Mouse (Mus musculus): ENCODE data around the gene Scrn3. TPM values are rescaled to one million over a fixed set of nuclear protein-coding genes. Genes with fewer than 3 reads are reported as not detected.

Scrn3 gene
- total RNA-seq, 1 experiment: 10.6 TPM

GRCm38 (mm10) chr2:73380298-73380975 is 68.0 kb downstream of the Scrn3 start:
- in situ Hi-C loops (cut with MboI; ENCODE audit: low sequenced_read_pairs in 2 of 2, unreplicated experiment in 2 of 2): no loop called here
- no peak for TF ChIP-seq CHD2 (IDR thresholded peaks at IDR 0.05; ENCODE audit: low read depth, low read length)
- TF ChIP-seq ZC3H11A (IDR thresholded peaks at IDR 0.05; ENCODE audit: borderline replicate concordance, low read depth, low read length): no peak
- no peak for TF ChIP-seq HCFC1 (IDR thresholded peaks at IDR 0.05; ENCODE audit: borderline replicate concordance, insufficient read depth, low read length)
- TF ChIP-seq MAFK (IDR thresholded peaks at IDR 0.05; ENCODE audit: insufficient read depth, low read depth, low read length): no peak
- no peak for TF ChIP-seq ZNF384 (IDR thresholded peaks at IDR 0.05; ENCODE audit: low read depth, low read length)
- DNase-seq (ENCODE audit: low read depth, low spot score): no peak

GRCm38 (mm10) chr2:73385172-73385571 is 72.8 kb downstream of the Scrn3 start:
- H3K27ac ChIP-seq (ENCODE audit: insufficient read depth, low read depth, low read length, poor library complexity, severe bottlenecking): no peak overlapping the region
- no peaks in the 10 kb centered on the region for H3K36me3 ChIP-seq (ENCODE audit: control insufficient read depth, insufficient read depth, low read length, poor library complexity, severe bottlenecking)
- no peaks in the 10 kb centered on the region for H3K4me1 ChIP-seq (ENCODE audit: control insufficient read depth in 2 of 2, insufficient read depth in 2 of 2, low read length in 2 of 2, poor library complexity in 1 of 2)
- DNase-seq (ENCODE audit: low read depth, low spot score): no peak
- in situ Hi-C loops (cut with MboI; ENCODE audit: low sequenced_read_pairs in 2 of 2, unreplicated experiment in 2 of 2): no loop called here
- no peaks in the 10 kb centered on the region for H3K9me3 ChIP-seq (ENCODE audit: control insufficient read depth, insufficient read depth, low read depth, low read length)
- no peak overlapping the region for H3K4me3 ChIP-seq (ENCODE audit: insufficient read depth in 1 of 2, low read depth in 1 of 2, low read length in 2 of 2, poor library complexity in 1 of 2, severe bottlenecking in 1 of 2)
- TF ChIP-seq HCFC1 (IDR thresholded peaks at IDR 0.05; ENCODE audit: borderline replicate concordance, insufficient read depth, low read length): no peak
- no peak overlapping the region for H3K9ac ChIP-seq (ENCODE audit: insufficient read depth, low read depth, low read length, poor library complexity, severe bottlenecking)

More at GRCm38 (mm10) chr2:73380298-73380975, 68.0 kb downstream of the Scrn3 start:
- Histone ChIP-seq H3K4me3 (ENCODE audit: insufficient read depth in 1 of 2, low read depth in 1 of 2, low read length in 2 of 2, poor library complexity in 1 of 2, severe bottlenecking in 1 of 2) (no peak overlapping the region), H3K9me3 (ENCODE audit: control insufficient read depth, insufficient read depth, low read depth, low read length) (no peaks in the 10 kb centered on the region), H3K4me1 (ENCODE audit: control insufficient read depth in 2 of 2, insufficient read depth in 2 of 2, low read length in 2 of 2, poor library complexity in 1 of 2) (no peaks in the 10 kb centered on the region), H3K36me3 (ENCODE audit: control insufficient read depth, insufficient read depth, low read length, poor library complexity, severe bottlenecking) (no peaks in the 10 kb centered on the region), H3K9ac (ENCODE audit: insufficient read depth, low read depth, low read length, poor library complexity, severe bottlenecking) (no peak overlapping the region), H3K27ac (ENCODE audit: insufficient read depth, low read depth, low read length, poor library complexity, severe bottlenecking) (no peak overlapping the region)

GRCm38 (mm10) chr2:73385641-73386355 is 73.4 kb downstream of the Scrn3 start:
- H3K4me3 ChIP-seq (ENCODE audit: insufficient read depth in 1 of 2, low read depth in 1 of 2, low read length in 2 of 2, poor library complexity in 1 of 2, severe bottlenecking in 1 of 2): peak overlapping the region; percentile 69 to 76
- in situ Hi-C loops (cut with MboI; ENCODE audit: low sequenced_read_pairs in 2 of 2, unreplicated experiment in 2 of 2): no loop called here
- H3K9ac ChIP-seq (ENCODE audit: insufficient read depth, low read depth, low read length, poor library complexity, severe bottlenecking): peak overlapping the region; percentile 27; the same call in 1 of the 2 replicates
- no peaks in the 10 kb centered on the region for H3K36me3 ChIP-seq (ENCODE audit: control insufficient read depth, insufficient read depth, low read length, poor library complexity, severe bottlenecking)
- no peaks in the 10 kb centered on the region for H3K4me1 ChIP-seq (ENCODE audit: control insufficient read depth in 2 of 2, insufficient read depth in 2 of 2, low read length in 2 of 2, poor library complexity in 1 of 2)
- DNase-seq (ENCODE audit: low read depth, low spot score): peak; percentile 6
- no peak for TF ChIP-seq CHD2 (IDR thresholded peaks at IDR 0.05; ENCODE audit: low read depth, low read length)
- no peak for TF ChIP-seq MAFK (IDR thresholded peaks at IDR 0.05; ENCODE audit: insufficient read depth, low read depth, low read length)
- TF ChIP-seq HCFC1 (IDR thresholded peaks at IDR 0.05; ENCODE audit: borderline replicate concordance, insufficient read depth, low read length): no peak
- TF ChIP-seq ZNF384 (IDR thresholded peaks at IDR 0.05; ENCODE audit: low read depth, low read length): no peak
- no peak for TF ChIP-seq ZC3H11A (IDR thresholded peaks at IDR 0.05; ENCODE audit: borderline replicate concordance, low read depth, low read length)
- H3K9me3 ChIP-seq (ENCODE audit: control insufficient read depth, insufficient read depth, low read depth, low read length): no peaks in the 10 kb centered on the region
- H3K27ac ChIP-seq (ENCODE audit: insufficient read depth, low read depth, low read length, poor library complexity, severe bottlenecking): no peak overlapping the region

- H3K27ac ChIP-seq (ENCODE audit: insufficient read depth, low read depth, low read length, poor library complexity, severe bottlenecking): no peak within 1 kb of the TSS
- H3K9ac ChIP-seq (ENCODE audit: insufficient read depth, low read depth, low read length, poor library complexity, severe bottlenecking): peak within 1 kb of the TSS; percentile 67
- H3K4me1 ChIP-seq (ENCODE audit: control insufficient read depth in 2 of 2, insufficient read depth in 2 of 2, low read length in 2 of 2, poor library complexity in 1 of 2): no peaks in the 10 kb centered on the region
- DNase-seq (ENCODE audit: low read depth, low spot score): peak; percentile 97
- peak within 1 kb of the TSS; percentile 69 to 82 for H3K4me3 ChIP-seq (ENCODE audit: insufficient read depth in 1 of 2, low read depth in 1 of 2, low read length in 2 of 2, poor library complexity in 1 of 2, severe bottlenecking in 1 of 2)
- TF ChIP-seq ZC3H11A (IDR thresholded peaks at IDR 0.05; ENCODE audit: borderline replicate concordance, low read depth, low read length) (no peak), CHD2 (IDR thresholded peaks at IDR 0.05; ENCODE audit: low read depth, low read length) (no peak), MAFK (IDR thresholded peaks at IDR 0.05; ENCODE audit: insufficient read depth, low read depth, low read length) (no peak), ZNF384 (IDR thresholded peaks at IDR 0.05; ENCODE audit: low read depth, low read length) (no peak), HCFC1 (IDR thresholded peaks at IDR 0.05; ENCODE audit: borderline replicate concordance, insufficient read depth, low read length) (0 out of 2 replicates have a peak, but pooled peaks have one; percentile 56)
- H3K9me3 ChIP-seq (ENCODE audit: control insufficient read depth, insufficient read depth, low read depth, low read length): no peaks in the 10 kb centered on the region
- in situ Hi-C loops (cut with MboI; ENCODE audit: low sequenced_read_pairs in 2 of 2, unreplicated experiment in 2 of 2): no loop called here
- no peaks in the 10 kb centered on the region for H3K36me3 ChIP-seq (ENCODE audit: control insufficient read depth, insufficient read depth, low read length, poor library complexity, severe bottlenecking)
These were observed 74.1 kb downstream of the Scrn3 start, which contains the start of gene Gpr155 for GRCm38 (mm10) chr2:73386356-73387046. TSS of gene Gpr155 (minus strand) at chr2:73386572.

Other genes with a start within 250 kb of the Scrn3 start
- 61.5 and 90.5 TPM in 2 replicates for gene Ola1, start 93.7 kb upstream of the Scrn3 start, total RNA-seq (2012; rRNA removed)
- gene Sp9, start 40.7 kb upstream of the Scrn3 start, total RNA-seq (2012; rRNA removed): 0.74 and 0.80 TPM in 2 replicates
- gene Cir1, start 100 bp downstream of the Scrn3 start, total RNA-seq (2012; rRNA removed): 6.6 and 7.4 TPM in 2 replicates
- 1.9 and 2.3 TPM in 2 replicates for gene Gpr155, start 74.0 kb downstream of the Scrn3 start, total RNA-seq (2012; rRNA removed)
- 0.95 and 1.2 TPM in 2 replicates for gene Wipf1, start 217.1 kb downstream of the Scrn3 start, total RNA-seq (2012; rRNA removed)

Measured in ES-E14 (cell line).